Mouse (Mus musculus): Measurements from ENCODE around the gene Dnm3. TPM values are rescaled to one million over a fixed set of nuclear protein-coding genes. Genes with fewer than 3 reads are reported as not detected.

Gene Dnm3
- polyA plus RNA-seq, 1 experiment from 2014 or later = 12.9 TPM

DNA sequence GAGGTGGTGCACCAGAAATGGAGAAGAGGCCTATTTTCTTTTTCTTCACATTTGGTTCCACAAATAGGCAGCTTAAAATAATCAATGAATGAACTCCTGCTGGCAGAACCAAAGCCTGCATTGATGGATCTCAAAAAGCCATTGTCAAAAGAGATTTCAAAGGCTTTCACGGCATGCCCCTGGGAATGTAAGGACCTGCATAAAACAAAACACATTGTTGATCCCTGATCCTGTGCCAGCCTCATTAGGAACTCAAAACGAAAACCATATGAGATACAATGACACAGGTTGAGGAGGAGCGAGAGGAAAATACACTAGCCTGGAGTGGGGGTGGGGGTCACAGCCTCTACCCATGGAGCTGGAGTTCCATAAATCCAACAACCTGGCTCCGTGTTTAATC is 153.4 kb downstream of the Dnm3 start:
- Histone ChIP-seq H3K27me3 (ENCODE audit: control insufficient read depth, insufficient read depth, low read length) (no peaks in the 10 kb centered on the region), H3K4me3 (ENCODE audit: low read depth, low read length) (no peak overlapping the region), H3K4me1 (ENCODE audit: control insufficient read depth, insufficient read depth, low read length) (no peaks in the 10 kb centered on the region), H3K4me2 (ENCODE audit: low read depth) (no peak overlapping the region), H3K27ac (ENCODE audit: low read depth, low read length) (no peak overlapping the region), H3K9me3 (ENCODE audit: control insufficient read depth, low read length) (no peaks in the 10 kb centered on the region), H3K36me3 (ENCODE audit: control insufficient read depth, insufficient read depth, low read length) (no peaks in the 10 kb centered on the region), H3K9ac (ENCODE audit: low read length) (no peak overlapping the region)
- DNase-seq (ENCODE audit: low spot score) (no peak), ATAC-seq (ENCODE audit: insufficient read depth, low FRiP score, low TSS enrichment) (peak; percentile 45; the same call in 1 of the 2 replicates)
- 19% methylated on average over 4 of the region's 4 CpGs for WGBS

GRCm38 (mm10) chr1:162323142-162323541 is 154.7 kb downstream of the Dnm3 start:
- no peak overlapping the region for H3K27ac ChIP-seq (ENCODE audit: low read depth, low read length)
- no peaks in the 10 kb centered on the region for H3K9me3 ChIP-seq (ENCODE audit: control insufficient read depth, low read length)
- H3K9ac ChIP-seq (ENCODE audit: low read length) = no peak overlapping the region
- H3K4me1 ChIP-seq (ENCODE audit: control insufficient read depth, insufficient read depth, low read length) = no peaks in the 10 kb centered on the region
- H3K27me3 ChIP-seq (ENCODE audit: control insufficient read depth, insufficient read depth, low read length) = no peaks in the 10 kb centered on the region
- H3K36me3 ChIP-seq (ENCODE audit: control insufficient read depth, insufficient read depth, low read length) = no peaks in the 10 kb centered on the region
- no peak overlapping the region for H3K4me3 ChIP-seq (ENCODE audit: low read depth, low read length)
- H3K4me2 ChIP-seq (ENCODE audit: low read depth) = no peak overlapping the region
- ATAC-seq (ENCODE audit: insufficient read depth, low FRiP score, low TSS enrichment) (no peak), DNase-seq (ENCODE audit: low spot score) (no peak)
- 82% methylated on average over 2 of the region's 2 CpGs for WGBS

DNA sequence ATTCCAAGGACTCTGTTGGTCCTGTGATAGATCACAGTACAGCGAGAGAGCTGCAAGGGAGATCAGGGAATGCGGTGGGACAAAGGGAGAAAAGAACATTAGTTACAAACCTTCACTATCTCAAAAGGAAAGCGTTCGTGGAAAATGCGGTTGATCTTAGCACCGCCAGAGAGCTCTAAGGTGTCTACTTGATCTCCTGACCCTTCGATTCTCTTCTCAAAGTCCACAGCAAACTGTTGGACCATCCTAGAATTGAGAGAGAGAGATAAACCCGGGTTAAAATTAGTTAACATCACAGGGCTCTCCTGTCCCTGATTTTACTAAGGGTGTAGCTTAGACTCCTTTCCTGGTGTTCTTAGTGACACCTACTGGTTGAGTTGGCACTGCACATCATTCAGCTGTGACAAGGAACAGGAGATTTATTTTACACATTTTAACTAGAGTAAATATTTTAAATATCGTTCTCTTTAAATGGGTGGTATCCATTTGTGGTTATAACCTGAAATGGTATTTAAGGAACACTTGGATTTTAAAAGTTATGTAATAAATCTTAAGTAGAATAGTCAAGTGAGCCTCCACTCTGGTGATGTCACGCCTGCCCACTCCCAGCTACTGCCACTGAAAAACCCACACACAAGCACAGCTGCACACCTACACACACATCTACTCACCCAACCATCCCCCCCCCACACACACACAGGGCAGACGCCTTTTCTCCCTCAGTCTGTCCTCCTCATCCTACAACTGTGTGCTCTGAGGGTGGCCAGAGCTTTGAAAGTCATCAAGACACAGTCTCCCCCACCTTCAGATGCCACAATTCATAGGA is 164.2 kb downstream of the Dnm3 start:
- Histone ChIP-seq H3K4me3 (ENCODE audit: low read depth, low read length) (no peak overlapping the region), H3K36me3 (ENCODE audit: control insufficient read depth, insufficient read depth, low read length) (no peaks in the 10 kb centered on the region)
- peak; percentile 83 for ATAC-seq (ENCODE audit: insufficient read depth, low FRiP score, low TSS enrichment)

GRCm38 (mm10) chr1:162312621-162313020 is 165.2 kb downstream of the Dnm3 start:
- H3K27me3 ChIP-seq (ENCODE audit: control insufficient read depth, insufficient read depth, low read length) = no peaks in the 10 kb centered on the region
- H3K4me2 ChIP-seq (ENCODE audit: low read depth) = no peak overlapping the region
- H3K4me1 ChIP-seq (ENCODE audit: control insufficient read depth, insufficient read depth, low read length) = no peaks in the 10 kb centered on the region; the same call in 1 of the 2 replicates
- H3K9me3 ChIP-seq (ENCODE audit: control insufficient read depth, low read length) = no peaks in the 10 kb centered on the region
- H3K9ac ChIP-seq (ENCODE audit: low read length) = no peak overlapping the region
- no peak overlapping the region for H3K27ac ChIP-seq (ENCODE audit: low read depth, low read length)
- H3K36me3 ChIP-seq (ENCODE audit: control insufficient read depth, insufficient read depth, low read length) = no peaks in the 10 kb centered on the region
- DNase-seq (ENCODE audit: low spot score) = no peak
- 50% methylated on average over 2 of the region's 2 CpGs for WGBS
- no peak for ATAC-seq (ENCODE audit: insufficient read depth, low FRiP score, low TSS enrichment)
- no peak overlapping the region for H3K4me3 ChIP-seq (ENCODE audit: low read depth, low read length)

More for the DNA sequence above, 164.2 kb downstream of the Dnm3 start:
- Histone ChIP-seq H3K4me1 (ENCODE audit: control insufficient read depth, insufficient read depth, low read length) (no peaks in the 10 kb centered on the region; the same call in 1 of the 2 replicates), H3K27ac (ENCODE audit: low read depth, low read length) (no peak overlapping the region), H3K4me2 (ENCODE audit: low read depth) (peak overlapping the region; percentile 28), H3K9me3 (ENCODE audit: control insufficient read depth, low read length) (no peaks in the 10 kb centered on the region), H3K27me3 (ENCODE audit: control insufficient read depth, insufficient read depth, low read length) (no peaks in the 10 kb centered on the region), H3K9ac (ENCODE audit: low read length) (peak overlapping the region; percentile 45)
- 31% methylated on average over 11 of the region's 11 CpGs for whole genome bisulfite sequencing
- peak; percentile 68 for DNase-seq (ENCODE audit: low spot score)

DNA sequence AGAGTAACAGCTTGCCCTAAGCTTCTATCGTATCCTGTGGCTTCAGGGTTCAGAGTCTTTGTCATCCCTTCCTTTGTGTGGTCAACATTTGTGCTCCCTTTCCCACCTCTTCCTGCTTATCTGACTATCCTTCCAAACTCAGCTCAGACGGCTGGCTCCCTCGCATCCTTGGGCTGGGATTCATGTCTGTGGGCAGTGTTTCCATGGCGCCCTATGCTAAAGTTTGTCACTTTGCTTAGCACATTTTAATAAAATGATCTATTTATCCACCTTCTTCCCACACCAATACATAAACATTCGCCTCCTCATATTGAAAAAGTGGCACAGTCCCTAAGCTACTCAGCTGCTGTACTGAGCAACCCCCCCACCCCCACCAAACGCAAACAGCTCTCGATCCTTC is 165.7 kb downstream of the Dnm3 start:
- Histone ChIP-seq H3K36me3 (ENCODE audit: control insufficient read depth, insufficient read depth, low read length) (no peaks in the 10 kb centered on the region), H3K27me3 (ENCODE audit: control insufficient read depth, insufficient read depth, low read length) (no peaks in the 10 kb centered on the region), H3K4me3 (ENCODE audit: low read depth, low read length) (no peak overlapping the region), H3K9ac (ENCODE audit: low read length) (no peak overlapping the region), H3K27ac (ENCODE audit: low read depth, low read length) (no peak overlapping the region), H3K4me1 (ENCODE audit: control insufficient read depth, insufficient read depth, low read length) (no peaks in the 10 kb centered on the region; the same call in 1 of the 2 replicates), H3K9me3 (ENCODE audit: control insufficient read depth, low read length) (no peaks in the 10 kb centered on the region), H3K4me2 (ENCODE audit: low read depth) (no peak overlapping the region)
- ATAC-seq (ENCODE audit: insufficient read depth, low FRiP score, low TSS enrichment) (no peak), DNase-seq (ENCODE audit: low spot score) (no peak)
- 80% methylated on average over 7 of the region's 7 CpGs for WGBS

DNA sequence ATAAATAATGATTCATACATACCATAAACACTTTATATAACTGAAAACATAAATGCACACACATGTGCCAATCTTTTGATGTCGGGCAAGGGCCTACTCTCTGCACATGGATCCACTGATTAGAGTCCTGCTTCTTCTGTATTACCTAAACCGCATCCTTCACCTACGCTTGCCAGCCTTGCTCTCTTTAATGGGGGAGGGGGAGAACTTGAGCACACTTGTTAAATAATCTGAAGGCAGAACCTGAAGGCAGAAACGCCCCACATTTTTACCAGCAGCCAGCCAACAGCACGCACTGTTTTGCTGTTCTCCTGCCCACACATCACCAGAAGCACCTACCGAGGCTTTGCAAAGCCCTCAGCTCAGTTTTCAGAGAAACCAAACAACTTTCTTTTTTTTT is 172.6 kb downstream of the Dnm3 start:
- H3K9me3 ChIP-seq (ENCODE audit: control insufficient read depth, low read length) = no peaks in the 10 kb centered on the region
- no peak for DNase-seq (ENCODE audit: low spot score)
- H3K4me1 ChIP-seq (ENCODE audit: control insufficient read depth, insufficient read depth, low read length) = no peaks in the 10 kb centered on the region
- H3K36me3 ChIP-seq (ENCODE audit: control insufficient read depth, insufficient read depth, low read length) = no peaks in the 10 kb centered on the region
- H3K4me2 ChIP-seq (ENCODE audit: low read depth) = no peak overlapping the region
- H3K4me3 ChIP-seq (ENCODE audit: low read depth, low read length) = no peak overlapping the region
- no peaks in the 10 kb centered on the region for H3K27me3 ChIP-seq (ENCODE audit: control insufficient read depth, insufficient read depth, low read length)
- no peak for ATAC-seq (ENCODE audit: insufficient read depth, low FRiP score, low TSS enrichment)
- H3K27ac ChIP-seq (ENCODE audit: low read depth, low read length) = no peak overlapping the region
- H3K9ac ChIP-seq (ENCODE audit: low read length) = no peak overlapping the region
- 83% methylated on average over 6 of the region's 6 CpGs for WGBS

- Histone ChIP-seq H3K4me2 (ENCODE audit: low read depth) (no peak overlapping the region), H3K4me3 (ENCODE audit: low read depth, low read length) (no peak overlapping the region), H3K36me3 (ENCODE audit: control insufficient read depth, insufficient read depth, low read length) (no peaks in the 10 kb centered on the region), H3K27me3 (ENCODE audit: control insufficient read depth, insufficient read depth, low read length) (no peaks in the 10 kb centered on the region), H3K9ac (ENCODE audit: low read length) (no peak overlapping the region), H3K4me1 (ENCODE audit: control insufficient read depth, insufficient read depth, low read length) (no peaks in the 10 kb centered on the region), H3K9me3 (ENCODE audit: control insufficient read depth, low read length) (no peaks in the 10 kb centered on the region), H3K27ac (ENCODE audit: low read depth, low read length) (no peak overlapping the region)
- ATAC-seq (ENCODE audit: insufficient read depth, low FRiP score, low TSS enrichment) = no peak
- DNase-seq (ENCODE audit: low spot score) = no peak
- WGBS = 40% methylated on average over 4 of the region's 4 CpGs
These were observed 175.4 kb downstream of the Dnm3 start for GRCm38 (mm10) chr1:162302480-162302879.

DNA sequence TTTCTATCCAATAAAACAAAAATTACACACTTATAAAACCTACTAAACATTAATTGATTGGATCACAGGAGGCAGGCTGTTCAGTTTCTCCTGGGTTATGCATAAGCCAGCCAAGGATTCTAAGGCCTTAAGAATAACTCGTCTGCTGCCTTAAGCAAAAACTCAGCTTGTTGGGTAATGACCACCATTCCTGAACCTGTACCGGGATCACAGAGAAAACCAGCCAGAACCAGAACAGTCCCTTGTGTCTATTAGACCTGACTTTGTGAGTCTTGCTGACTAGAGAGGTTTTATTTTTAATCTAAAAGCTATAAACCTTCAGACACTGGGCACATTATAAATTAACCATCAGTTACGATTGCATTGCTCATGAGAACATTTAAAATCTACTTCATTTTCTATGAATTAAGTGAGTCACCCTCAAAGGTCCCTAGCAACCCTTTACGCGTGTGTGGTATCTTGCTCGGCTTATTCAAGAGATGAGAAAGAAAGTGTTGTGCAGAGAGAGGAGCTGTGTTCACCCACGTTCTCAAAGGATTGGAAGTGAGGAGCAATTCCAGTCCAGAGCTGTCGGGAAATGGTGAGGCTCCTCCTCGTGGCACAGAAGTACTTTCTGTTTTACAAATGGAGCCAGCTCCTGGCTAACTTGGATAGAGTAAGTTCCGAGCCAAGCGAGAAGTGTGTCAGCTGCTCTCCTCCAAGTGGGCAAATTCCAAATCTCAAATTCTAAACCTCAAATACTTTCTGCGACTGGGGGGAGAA is 178.1 kb downstream of the Dnm3 start:
- no peaks in the 10 kb centered on the region for H3K36me3 ChIP-seq (ENCODE audit: control insufficient read depth, insufficient read depth, low read length)
- no peaks in the 10 kb centered on the region for H3K27me3 ChIP-seq (ENCODE audit: control insufficient read depth, insufficient read depth, low read length)
- DNase-seq (ENCODE audit: low spot score) (no peak), ATAC-seq (ENCODE audit: insufficient read depth, low FRiP score, low TSS enrichment) (no peak)
- no peak overlapping the region for H3K4me2 ChIP-seq (ENCODE audit: low read depth)
- WGBS = 87% methylated on average over 12 of the region's 12 CpGs
- no peaks in the 10 kb centered on the region for H3K9me3 ChIP-seq (ENCODE audit: control insufficient read depth, low read length)
- H3K4me3 ChIP-seq (ENCODE audit: low read depth, low read length) = no peak overlapping the region
- H3K27ac ChIP-seq (ENCODE audit: low read depth, low read length) = no peak overlapping the region
- no peaks in the 10 kb centered on the region for H3K4me1 ChIP-seq (ENCODE audit: control insufficient read depth, insufficient read depth, low read length)
- H3K9ac ChIP-seq (ENCODE audit: low read length) = no peak overlapping the region
